Mouse (Mus musculus): ENCODE results near the gene Lgi1. TPM values are rescaled to one million over a fixed set of nuclear protein-coding genes. Genes with fewer than 3 reads are reported as not detected.
A peak's percentile ranks its signal among the peaks of the same experiment; 100 is the strongest.

Gene Lgi1
- polyA plus RNA-seq, 1 experiment: 0.28 TPM

DNA sequence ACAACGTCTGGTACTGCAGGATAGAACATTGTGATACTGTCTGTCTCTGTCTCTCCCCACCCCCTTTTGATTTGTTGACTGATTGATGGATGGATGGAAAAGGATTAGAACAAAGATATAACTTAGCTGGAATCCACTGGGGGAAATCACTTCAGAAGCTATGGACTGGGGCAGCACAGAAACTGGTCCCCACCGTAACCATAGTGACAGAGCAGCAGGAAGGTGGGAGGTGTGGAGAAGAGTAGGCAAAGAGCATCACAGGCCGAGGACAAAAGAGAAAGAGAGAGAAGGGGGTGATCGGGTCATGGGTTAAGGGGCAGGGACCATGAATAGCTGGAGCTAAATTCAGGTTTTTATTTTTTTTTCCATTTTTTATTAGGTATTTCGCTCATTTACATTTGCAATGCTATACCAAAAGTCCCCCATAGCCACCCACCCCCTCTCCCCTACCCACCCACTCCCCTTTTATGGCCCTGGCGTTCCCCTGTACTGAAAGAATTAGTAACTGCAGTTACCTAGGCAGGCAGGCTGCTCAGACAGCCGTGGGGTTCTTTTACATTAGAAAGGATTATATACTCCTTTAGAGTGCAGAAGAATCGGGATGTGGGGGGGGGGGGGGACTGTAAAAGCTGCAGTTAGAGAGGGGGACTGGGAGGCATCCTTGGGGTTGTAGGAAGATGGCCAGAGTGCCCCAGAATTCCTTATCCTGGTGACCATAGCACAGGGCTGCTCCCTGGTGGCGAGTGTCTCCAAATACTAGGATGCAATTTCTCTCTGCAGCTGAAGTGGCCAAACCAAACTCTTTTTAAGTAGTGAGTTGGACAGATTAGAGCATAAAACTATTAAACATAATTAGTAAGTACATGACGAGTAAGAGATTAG lies 60.1 kb downstream of the Lgi1 start:
- H3K27ac ChIP-seq (ENCODE audit: insufficient read depth, low read depth, low read length): no peak overlapping the region
- 26% methylated on average over 10 of the region's 10 CpGs for WGBS
- H3K4me3 ChIP-seq (ENCODE audit: insufficient read depth, low read depth, low read length): no peak overlapping the region
- H3K4me1 ChIP-seq (ENCODE audit: control insufficient read depth, insufficient read depth, low read length): no peaks in the 10 kb centered on the region; the same call in 1 of the 2 replicates
- peak; percentile 43 for TF ChIP-seq CTCF (conservative IDR thresholded peaks at IDR 0.05; ENCODE audit: insufficient read depth, insufficient read length, low read depth, low read length)
- TF ChIP-seq POLR2A (IDR thresholded peaks at IDR 0.05; ENCODE audit: low read depth, low read length): no peak
- H3K36me3 ChIP-seq (ENCODE audit: control insufficient read depth, insufficient read depth, low read length): no peaks in the 10 kb centered on the region
- H3K27me3 ChIP-seq (replicated peaks; ENCODE audit: control insufficient read depth, insufficient read depth, low read length): peaks cover 5% of the 10 kb centered on the region; the same call in 1 of the 2 replicates
- DNase-seq: no peak

- WGBS: 49% methylated on average over 4 of the region's 4 CpGs
- Histone ChIP-seq H3K27ac (ENCODE audit: insufficient read depth, low read depth, low read length) (no peak overlapping the region), H3K36me3 (ENCODE audit: control insufficient read depth, insufficient read depth, low read length) (no peaks in the 10 kb centered on the region), H3K4me3 (ENCODE audit: insufficient read depth, low read depth, low read length) (no peak overlapping the region), H3K27me3 (replicated peaks; ENCODE audit: control insufficient read depth, insufficient read depth, low read length) (peaks cover 5% of the 10 kb centered on the region; the same call in 1 of the 2 replicates), H3K4me1 (ENCODE audit: control insufficient read depth, insufficient read depth, low read length) (no peaks in the 10 kb centered on the region; the same call in 1 of the 2 replicates)
- no peak for DNase-seq
- TF ChIP-seq POLR2A (IDR thresholded peaks at IDR 0.05; ENCODE audit: low read depth, low read length) (no peak), CTCF (conservative IDR thresholded peaks at IDR 0.05; ENCODE audit: insufficient read depth, insufficient read length, low read depth, low read length) (no peak)
These were observed 60.7 kb downstream of the Lgi1 start for GRCm38 (mm10) chr19:38325029-38325398.

- TF ChIP-seq CTCF (conservative IDR thresholded peaks at IDR 0.05; ENCODE audit: insufficient read depth, insufficient read length, low read depth, low read length) (no peak), POLR2A (IDR thresholded peaks at IDR 0.05; ENCODE audit: low read depth, low read length) (no peak)
- Histone ChIP-seq H3K36me3 (ENCODE audit: control insufficient read depth, insufficient read depth, low read length) (no peaks in the 10 kb centered on the region), H3K4me3 (ENCODE audit: insufficient read depth, low read depth, low read length) (no peak overlapping the region), H3K27me3 (replicated peaks; ENCODE audit: control insufficient read depth, insufficient read depth, low read length) (peaks cover 5% of the 10 kb centered on the region; the same call in 1 of the 2 replicates), H3K27ac (ENCODE audit: insufficient read depth, low read depth, low read length) (no peak overlapping the region), H3K4me1 (ENCODE audit: control insufficient read depth, insufficient read depth, low read length) (no peaks in the 10 kb centered on the region; the same call in 1 of the 2 replicates)
- no peak for DNase-seq
- 86% methylated on average over 7 of the region's 7 CpGs for WGBS
These were observed 61.5 kb downstream of the Lgi1 start for GRCm38 (mm10) chr19:38325854-38326253.

GRCm38 (mm10) chr19:38327002-38327401 lies 62.7 kb downstream of the Lgi1 start:
- no peak overlapping the region for H3K4me3 ChIP-seq (ENCODE audit: insufficient read depth, low read depth, low read length)
- 76% methylated on average over 4 of the region's 4 CpGs for WGBS
- DNase-seq: no peak
- no peaks in the 10 kb centered on the region; the same call in 1 of the 2 replicates for H3K4me1 ChIP-seq (ENCODE audit: control insufficient read depth, insufficient read depth, low read length)
- TF ChIP-seq CTCF (conservative IDR thresholded peaks at IDR 0.05; ENCODE audit: insufficient read depth, insufficient read length, low read depth, low read length) (no peak), POLR2A (IDR thresholded peaks at IDR 0.05; ENCODE audit: low read depth, low read length) (no peak)
- peaks cover 6% of the 10 kb centered on the region; the same call in 1 of the 2 replicates for H3K27me3 ChIP-seq (replicated peaks; ENCODE audit: control insufficient read depth, insufficient read depth, low read length)
- H3K36me3 ChIP-seq (ENCODE audit: control insufficient read depth, insufficient read depth, low read length): no peaks in the 10 kb centered on the region
- no peak overlapping the region for H3K27ac ChIP-seq (ENCODE audit: insufficient read depth, low read depth, low read length)

DNA sequence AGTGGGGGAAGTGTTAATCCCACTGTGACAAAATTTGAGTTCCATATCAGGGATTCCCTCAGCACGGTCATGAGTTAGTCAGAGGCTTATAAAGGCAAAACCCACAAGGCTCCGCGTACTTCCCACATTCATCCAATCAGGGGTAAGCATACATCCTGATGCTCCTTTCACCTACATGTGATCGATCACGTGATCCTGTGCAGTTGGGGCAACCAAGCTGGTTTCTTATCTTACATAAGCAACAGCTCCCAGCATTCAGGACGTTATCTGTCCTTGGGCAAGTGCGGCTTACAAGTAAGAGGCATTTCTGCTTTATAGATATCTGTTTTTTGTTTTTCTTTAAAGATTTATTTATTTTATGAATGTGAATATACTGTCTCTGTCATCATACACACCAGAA lies 63.7 kb downstream of the Lgi1 start:
- DNase-seq: no peak
- TF ChIP-seq CTCF (conservative IDR thresholded peaks at IDR 0.05; ENCODE audit: insufficient read depth, insufficient read length, low read depth, low read length): no peak
- TF ChIP-seq POLR2A (IDR thresholded peaks at IDR 0.05; ENCODE audit: low read depth, low read length): no peak
- Histone ChIP-seq H3K4me3 (ENCODE audit: insufficient read depth, low read depth, low read length) (no peak overlapping the region), H3K27ac (ENCODE audit: insufficient read depth, low read depth, low read length) (no peak overlapping the region), H3K27me3 (replicated peaks; ENCODE audit: control insufficient read depth, insufficient read depth, low read length) (0 out of 2 replicates have a peak, but pooled peaks cover 6% of the 10 kb centered on the region), H3K4me1 (ENCODE audit: control insufficient read depth, insufficient read depth, low read length) (no peaks in the 10 kb centered on the region; the same call in 1 of the 2 replicates), H3K36me3 (ENCODE audit: control insufficient read depth, insufficient read depth, low read length) (no peaks in the 10 kb centered on the region)
- WGBS: 89% methylated on average over 7 of the region's 7 CpGs

DNA sequence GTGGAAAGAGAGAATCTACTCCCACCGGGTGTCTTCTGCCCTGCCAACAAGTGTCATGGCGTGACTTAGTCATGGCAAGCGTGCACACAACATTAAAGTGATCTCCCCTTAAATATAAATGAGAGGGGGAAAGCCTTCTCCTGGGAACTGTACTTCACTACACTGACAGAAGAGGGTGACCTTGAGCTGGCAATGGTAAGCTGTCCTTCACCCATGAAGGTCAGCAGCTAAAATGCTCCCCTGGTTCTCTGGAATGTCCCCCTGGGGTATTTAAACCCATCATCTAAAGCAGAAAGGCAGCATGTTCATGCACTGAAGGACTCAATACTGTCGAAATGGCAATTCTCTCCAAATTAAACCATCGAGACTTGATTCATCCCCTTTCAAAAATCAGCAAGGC lies 64.9 kb downstream of the Lgi1 start:
- Histone ChIP-seq H3K4me3 (ENCODE audit: insufficient read depth, low read depth, low read length) (no peak overlapping the region), H3K4me1 (ENCODE audit: control insufficient read depth, insufficient read depth, low read length) (no peaks in the 10 kb centered on the region; the same call in 1 of the 2 replicates), H3K27me3 (replicated peaks; ENCODE audit: control insufficient read depth, insufficient read depth, low read length) (0 out of 2 replicates have a peak, but pooled peaks cover 6% of the 10 kb centered on the region), H3K36me3 (ENCODE audit: control insufficient read depth, insufficient read depth, low read length) (no peaks in the 10 kb centered on the region), H3K27ac (ENCODE audit: insufficient read depth, low read depth, low read length) (0 out of 2 replicates have a peak overlapping the region, but pooled peaks have one; percentile 56)
- 69% methylated on average over 5 of the region's 5 CpGs for whole genome bisulfite sequencing
- DNase-seq: peak; percentile 55
- no peak for TF ChIP-seq POLR2A (IDR thresholded peaks at IDR 0.05; ENCODE audit: low read depth, low read length)
- TF ChIP-seq CTCF (conservative IDR thresholded peaks at IDR 0.05; ENCODE audit: insufficient read depth, insufficient read length, low read depth, low read length): peak; percentile 38

DNA sequence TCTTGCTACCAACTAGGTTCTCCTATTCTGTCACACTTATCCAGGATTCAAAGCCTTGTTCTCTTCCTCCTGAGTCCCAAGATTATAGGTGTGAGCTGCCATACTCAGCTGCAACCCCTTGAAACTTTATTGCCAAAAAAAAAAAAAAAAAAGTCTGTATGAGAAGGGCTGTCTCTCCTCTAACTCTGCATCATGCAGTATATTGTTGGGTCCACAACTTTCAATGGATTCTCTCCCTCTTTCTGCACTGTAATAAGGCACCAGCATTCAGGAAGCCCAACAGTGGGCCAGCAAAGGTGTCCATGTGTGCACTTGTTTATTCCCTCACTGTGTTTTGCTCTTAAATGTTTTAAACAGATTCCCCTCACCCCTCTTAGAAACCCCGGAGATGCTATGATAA lies 66.7 kb downstream of the Lgi1 start:
- Histone ChIP-seq H3K27ac (ENCODE audit: insufficient read depth, low read depth, low read length) (no peak overlapping the region), H3K4me3 (ENCODE audit: insufficient read depth, low read depth, low read length) (no peak overlapping the region), H3K4me1 (ENCODE audit: control insufficient read depth, insufficient read depth, low read length) (no peaks in the 10 kb centered on the region; the same call in 1 of the 2 replicates), H3K27me3 (replicated peaks; ENCODE audit: control insufficient read depth, insufficient read depth, low read length) (0 out of 2 replicates have a peak, but pooled peaks cover 6% of the 10 kb centered on the region), H3K36me3 (ENCODE audit: control insufficient read depth, insufficient read depth, low read length) (no peaks in the 10 kb centered on the region)
- 26% methylated on average over 1 of the region's 1 CpGs for WGBS
- DNase-seq: no peak
- no peak for TF ChIP-seq CTCF (conservative IDR thresholded peaks at IDR 0.05; ENCODE audit: insufficient read depth, insufficient read length, low read depth, low read length)
- no peak for TF ChIP-seq POLR2A (IDR thresholded peaks at IDR 0.05; ENCODE audit: low read depth, low read length)
